In the genomic region with DNA sequence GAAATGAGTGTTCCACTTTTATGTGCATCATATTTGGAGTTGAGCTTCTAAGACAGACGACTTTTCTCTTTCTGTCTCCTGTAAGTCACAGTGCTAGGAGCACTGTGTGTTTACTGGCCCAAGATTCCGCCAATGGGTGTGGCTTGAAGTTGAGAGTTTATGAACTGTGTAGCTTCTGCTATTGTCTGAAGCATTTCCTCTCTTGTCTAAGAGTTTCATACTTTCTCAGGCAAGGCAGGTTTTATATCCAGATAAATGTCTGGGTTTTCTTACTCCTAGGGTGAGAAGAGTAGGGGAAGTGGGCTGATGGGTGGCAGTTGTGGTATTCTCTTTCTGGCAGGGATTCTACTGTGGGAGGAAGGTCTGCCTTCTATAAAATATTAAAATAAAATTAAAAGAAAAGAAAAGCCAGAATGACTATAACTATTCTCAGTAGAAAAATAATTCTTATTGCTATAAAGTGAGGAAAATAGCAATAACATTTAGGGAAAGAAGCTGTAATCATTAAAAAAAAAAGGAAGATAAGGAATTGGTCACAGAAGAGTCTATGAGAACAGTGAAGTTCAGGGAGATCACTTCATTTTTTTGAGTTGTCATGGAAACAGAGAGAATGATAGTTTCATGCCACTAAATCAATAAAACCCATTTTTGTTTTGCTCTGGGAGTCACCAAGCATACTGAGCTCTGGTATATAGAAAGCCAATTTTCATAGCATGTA, we compare ENCODE assay signal across 20 mouse cellular contexts.
A peak's percentile ranks its signal among the peaks of the same experiment; 100 is the strongest.
DNase-seq lines count a peak whose midpoint lies in the region; ATAC-seq and TF ChIP-seq lines count a peak whose summit lies in the region.
"Had no signal": no experiment of that assay in that cellular context is flagged by ENCODE, and none has a peak within 500 bp of the region (broad histone marks: within the 10 kb centered on the region; RNA-seq: fewer than 3 reads in every experiment).

No protein-coding gene starts in this region.

- no peak for TF ChIP-seq CTCF in liver, adult 2 months (IDR thresholded peaks at IDR 0.05; ENCODE audit: low read depth, low read length)
- TF ChIP-seq CTCF in stomach, postnatal 0 days (IDR thresholded peaks at IDR 0.05; ENCODE audit: low read depth): no peak

- no peak for TF ChIP-seq EP300 in stomach, postnatal 0 days (optimal IDR thresholded peaks at IDR 0.05)

- H3K27me3 ChIP-seq in liver, adult 2 months (ENCODE audit: control insufficient read depth, insufficient read depth, low read length): no peaks in the 10 kb centered on the region
- H3K27me3 ChIP-seq in stomach, postnatal 0 days (ENCODE audit: control insufficient read depth, insufficient read depth, low read length): no peaks in the 10 kb centered on the region
- H3K27me3 ChIP-seq: heart, embryonic 15.5 days; liver, embryonic 13.5 days; neural tube, embryonic 12.5 days had no signal

- H3K9ac ChIP-seq in liver, adult 2 months (ENCODE audit: low read depth, low read length): no peak overlapping the region
- no peak overlapping the region for H3K9ac ChIP-seq in stomach, postnatal 0 days (ENCODE audit: low read length)
- H3K9ac ChIP-seq: heart, embryonic 15.5 days; liver, embryonic 13.5 days; neural tube, embryonic 12.5 days had no signal

- no peak overlapping the region for H3K4me2 ChIP-seq in stomach, postnatal 0 days (replicated peaks; ENCODE audit: low read depth)
- H3K4me2 ChIP-seq: heart, embryonic 15.5 days; liver, embryonic 13.5 days; neural tube, embryonic 12.5 days had no signal

- DNase-seq in liver, adult 2 months (ENCODE audit: extremely low read depth, low read depth, low spot score): peak; percentile 21
- DNase-seq in liver: no peak
- peak; percentile 69 for DNase-seq in lung, postnatal 36 days
- no peak for DNase-seq in left cerebral cortex, adult 9 months (ENCODE audit: low spot score in 2 of 2)
- no peak for DNase-seq in stomach, postnatal 0 days (ENCODE audit: low spot score)
- DNase-seq: adrenal gland, postnatal 10 days; cerebellum, adult 18-20 months; cerebellum, postnatal 36 days; gastrocnemius, adult 2 months; liver, embryonic 13.5 days; spleen, adult 18-20 months; thymus, adult 2 months had no signal

- no peak overlapping the region for H3K27ac ChIP-seq in liver, adult 2 months (replicated peaks; ENCODE audit: insufficient read depth, low read depth, low read length)
- H3K27ac ChIP-seq in stomach, postnatal 0 days (replicated peaks): no peak overlapping the region
- H3K27ac ChIP-seq: gastrocnemius, adult 2 months; heart, embryonic 15.5 days; limb, embryonic 10.5 days; liver, embryonic 13.5 days; macrophage; neural tube, embryonic 12.5 days had no signal

- TF ChIP-seq POLR2A in liver, adult 2 months (IDR thresholded peaks at IDR 0.05; ENCODE audit: extremely low read depth, insufficient read depth, low read length): no peak

- no peak overlapping the region for H3K4me3 ChIP-seq in liver, adult 2 months (ENCODE audit: insufficient read depth, low read depth, low read length)
- no peak overlapping the region for H3K4me3 ChIP-seq in stomach, postnatal 0 days (ENCODE audit: low read depth, low read length)
- H3K4me3 ChIP-seq: gastrocnemius, adult 2 months; heart, embryonic 15.5 days; limb, embryonic 10.5 days; liver, embryonic 13.5 days; neural tube, embryonic 12.5 days had no signal

- 59% methylated on average over 2 of the region's 2 CpGs for WGBS in liver, adult 2 months
- 36% methylated on average over 2 of the region's 2 CpGs for WGBS in stomach, postnatal 0 days

- H3K4me1 ChIP-seq in liver, adult 2 months (ENCODE audit: control insufficient read depth, insufficient read depth, low read length): no peaks in the 10 kb centered on the region
- H3K4me1 ChIP-seq in stomach, postnatal 0 days (replicated peaks; ENCODE audit: control insufficient read depth, insufficient read depth): no peaks in the 10 kb centered on the region
- H3K4me1 ChIP-seq: heart, embryonic 15.5 days; limb, embryonic 10.5 days; neural tube, embryonic 12.5 days had no signal

- H3K9me3 ChIP-seq in stomach, postnatal 0 days (ENCODE audit: control insufficient read depth, low read length): no peaks in the 10 kb centered on the region
- H3K9me3 ChIP-seq: heart, embryonic 15.5 days; limb, embryonic 10.5 days; liver, embryonic 13.5 days; neural tube, embryonic 12.5 days had no signal

- ATAC-seq in CD4-positive, CD25-positive, alpha-beta regulatory T cell, adult 4 months: peak; percentile 62
- peak; percentile 74 for ATAC-seq in activated CD4-positive, CD25-positive, alpha-beta regulatory T cell, adult 4 months
- no peak for ATAC-seq in stomach, postnatal 0 days (ENCODE audit: low FRiP score, low TSS enrichment)
- ATAC-seq: forebrain, embryonic 16.5 days; intestine, embryonic 16.5 days had no signal

- H3K36me3 ChIP-seq in liver, adult 2 months (ENCODE audit: control insufficient read depth, insufficient read depth, low read length): no peaks in the 10 kb centered on the region
- H3K36me3 ChIP-seq in stomach, postnatal 0 days (ENCODE audit: control insufficient read depth, insufficient read depth, low read length): no peaks in the 10 kb centered on the region
- H3K36me3 ChIP-seq: heart, embryonic 15.5 days; limb, embryonic 10.5 days; liver, embryonic 13.5 days; neural tube, embryonic 12.5 days had no signal

- no peaks in the 10 kb centered on the region for H3K79me2 ChIP-seq in liver, adult 2 months (ENCODE audit: control insufficient read depth, insufficient read depth, low read length)

Comparison
In these comparisons a context has a peak if more than half of its experiments do, and no peak if none do; other contexts are left out.
1. DNase-seq: peak in liver, adult 2 months (single experiment) and lung, postnatal 36 days (single experiment); none in liver (single experiment), left cerebral cortex, adult 9 months (0 of 2) and stomach, postnatal 0 days (single experiment).